Mouse (Mus musculus): ENCODE results near the gene Rbm4. TPM values are rescaled to one million over a fixed set of nuclear protein-coding genes. Genes with fewer than 3 reads are reported as not detected.
A peak's percentile ranks its signal among the peaks of the same experiment; 100 is the strongest.

The Rbm4 gene
- polyA plus RNA-seq, 1 experiment from 2014 or later, result 45.5 TPM

- Histone ChIP-seq H3K9ac (peak overlapping the region; percentile 87), H3K4me3 (peak overlapping the region; percentile 72), H3K4me1 (peaks cover 32% of the 10 kb centered on the region), H3K27me3 (replicated peaks) (no peaks in the 10 kb centered on the region), H3K27ac (replicated peaks) (peak overlapping the region; percentile 92), H3K4me2 (peak overlapping the region; percentile 89), H3K9me3 (no peaks in the 10 kb centered on the region), H3K36me3 (peaks cover 24% of the 10 kb centered on the region)
- 0 out of 2 replicates have a peak, but pooled peaks have one; percentile 38 for ATAC-seq (ENCODE audit: extremely low read depth, insufficient number of reproducible peaks, low FRiP score, low TSS enrichment)
- 2% methylated on average over 10 of the region's 10 CpGs for WGBS
Measured at GRCm38 (mm10) chr19:4755565-4756192, 38.0 kb downstream of the Rbm4 start.

GRCm38 (mm10) chr19:4749975-4750374 is 43.7 kb downstream of the Rbm4 start:
- Histone ChIP-seq H3K9me3 (no peaks in the 10 kb centered on the region), H3K4me2 (no peak overlapping the region), H3K9ac (no peak overlapping the region), H3K36me3 (no peaks in the 10 kb centered on the region), H3K27me3 (replicated peaks) (no peaks in the 10 kb centered on the region), H3K4me1 (peaks cover 5% of the 10 kb centered on the region), H3K27ac (replicated peaks) (no peak overlapping the region), H3K4me3 (no peak overlapping the region)
- no peak for ATAC-seq (ENCODE audit: extremely low read depth, insufficient number of reproducible peaks, low FRiP score, low TSS enrichment)
- 82% methylated on average over 6 of the region's 6 CpGs for WGBS

- Histone ChIP-seq H3K4me3 (no peak overlapping the region), H3K4me1 (peaks cover 8% of the 10 kb centered on the region), H3K9ac (no peak overlapping the region), H3K27me3 (replicated peaks) (no peaks in the 10 kb centered on the region), H3K4me2 (no peak overlapping the region), H3K36me3 (no peaks in the 10 kb centered on the region), H3K27ac (replicated peaks) (no peak overlapping the region), H3K9me3 (no peaks in the 10 kb centered on the region)
- no peak for ATAC-seq (ENCODE audit: extremely low read depth, insufficient number of reproducible peaks, low FRiP score, low TSS enrichment)
- WGBS, result 75% methylated on average over 10 of the region's 10 CpGs
Measured at GRCm38 (mm10) chr19:4748493-4748892, 45.2 kb downstream of the Rbm4 start.

DNA sequence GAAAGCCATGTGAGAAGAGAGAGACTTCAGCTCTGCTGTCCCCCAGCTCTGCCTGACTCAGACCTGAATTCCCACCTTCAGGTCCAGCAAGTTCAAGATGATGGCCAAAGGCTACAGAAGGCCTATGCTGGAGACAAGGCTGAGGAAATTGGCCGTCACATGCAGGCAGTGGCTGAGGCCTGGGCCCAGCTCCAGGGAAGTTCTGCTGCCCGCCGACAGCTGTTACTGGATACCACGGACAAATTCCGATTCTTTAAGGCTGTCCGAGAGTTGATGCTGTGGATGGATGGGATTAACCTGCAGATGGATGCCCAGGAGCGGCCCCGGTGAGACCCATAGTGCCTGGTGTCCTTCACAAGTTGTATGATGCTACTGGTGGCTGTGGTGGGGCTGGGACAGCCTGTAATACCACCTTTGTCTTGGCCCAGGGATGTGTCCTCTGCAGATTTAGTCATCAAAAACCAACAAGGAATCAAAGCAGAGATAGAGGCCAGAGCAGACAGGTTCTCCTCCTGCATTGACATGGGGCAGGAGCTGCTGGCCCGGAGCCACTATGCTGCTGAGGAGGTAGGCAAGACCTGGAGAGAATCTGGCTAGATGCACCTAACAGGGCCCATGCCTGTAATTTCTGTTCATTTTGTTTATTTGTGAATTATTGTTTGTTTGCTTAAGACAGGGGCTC is 45.9 kb downstream of the Rbm4 start:
- no peaks in the 10 kb centered on the region for H3K27me3 ChIP-seq (replicated peaks)
- no peak overlapping the region for H3K27ac ChIP-seq (replicated peaks)
- ATAC-seq (ENCODE audit: extremely low read depth, insufficient number of reproducible peaks, low FRiP score, low TSS enrichment), result no peak
- WGBS, result 88% methylated on average over 9 of the region's 9 CpGs
- no peak overlapping the region for H3K4me2 ChIP-seq
- H3K9ac ChIP-seq, result peak overlapping the region; percentile 47; the same call in 1 of the 2 replicates
- no peaks in the 10 kb centered on the region for H3K9me3 ChIP-seq
- no peak overlapping the region for H3K4me3 ChIP-seq
- H3K4me1 ChIP-seq, result peaks cover 8% of the 10 kb centered on the region
- H3K36me3 ChIP-seq, result no peaks in the 10 kb centered on the region

DNA sequence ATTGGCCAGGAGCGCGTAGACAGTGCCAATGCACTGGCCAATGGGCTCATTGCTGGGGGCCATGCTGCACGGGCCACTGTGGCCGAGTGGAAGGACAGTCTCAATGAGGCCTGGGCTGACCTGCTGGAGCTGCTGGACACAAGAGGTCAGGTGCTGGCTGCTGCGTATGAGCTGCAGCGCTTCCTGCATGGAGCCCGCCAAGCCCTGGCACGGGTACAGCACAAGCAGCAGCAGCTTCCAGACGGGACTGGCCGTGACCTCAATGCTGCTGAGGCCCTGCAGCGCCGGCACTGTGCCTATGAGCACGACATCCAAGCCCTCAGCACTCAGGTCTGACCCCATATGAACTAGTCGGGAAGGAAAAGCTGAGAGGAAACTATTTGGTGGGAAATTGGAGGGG is 47.1 kb downstream of the Rbm4 start:
- Histone ChIP-seq H3K4me1 (peaks cover 8% of the 10 kb centered on the region), H3K4me3 (no peak overlapping the region), H3K4me2 (no peak overlapping the region), H3K27ac (replicated peaks) (no peak overlapping the region), H3K36me3 (no peaks in the 10 kb centered on the region), H3K27me3 (replicated peaks) (no peaks in the 10 kb centered on the region), H3K9me3 (no peaks in the 10 kb centered on the region), H3K9ac (no peak overlapping the region)
- WGBS, result 75% methylated on average over 14 of the region's 14 CpGs
- ATAC-seq (ENCODE audit: extremely low read depth, insufficient number of reproducible peaks, low FRiP score, low TSS enrichment), result no peak

GRCm38 (mm10) chr19:4745681-4746080 is 48.0 kb downstream of the Rbm4 start:
- 89% methylated on average over 10 of the region's 10 CpGs for WGBS

DNA sequence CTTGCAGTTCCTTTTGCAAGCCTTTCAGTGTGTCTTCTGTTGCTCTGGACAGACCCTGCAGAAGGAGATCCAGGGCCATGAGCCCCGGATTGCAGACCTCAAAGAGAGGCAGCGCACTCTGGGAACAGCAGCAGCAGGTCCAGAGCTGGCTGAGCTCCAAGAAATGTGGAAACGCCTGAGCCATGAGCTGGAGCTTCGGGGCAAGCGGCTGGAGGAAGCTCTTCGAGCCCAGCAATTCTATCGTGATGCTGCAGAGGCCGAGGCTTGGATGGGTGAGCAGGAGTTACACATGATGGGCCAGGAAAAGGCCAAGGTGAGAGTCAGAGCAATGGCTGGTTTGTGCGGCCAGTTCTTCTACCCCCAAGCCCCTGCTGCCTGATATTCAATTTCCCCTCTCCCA is 48.6 kb downstream of the Rbm4 start:
- ATAC-seq (ENCODE audit: extremely low read depth, insufficient number of reproducible peaks, low FRiP score, low TSS enrichment), result no peak
- 32% methylated on average over 9 of the region's 9 CpGs for whole genome bisulfite sequencing

More at GRCm38 (mm10) chr19:4745681-4746080, 48.0 kb downstream of the Rbm4 start:
- no peak overlapping the region for H3K4me2 ChIP-seq
- no peaks in the 10 kb centered on the region for H3K27me3 ChIP-seq (replicated peaks)
- no peaks in the 10 kb centered on the region for H3K36me3 ChIP-seq
- ATAC-seq (ENCODE audit: extremely low read depth, insufficient number of reproducible peaks, low FRiP score, low TSS enrichment), result no peak
- H3K27ac ChIP-seq (replicated peaks), result no peak overlapping the region
- H3K4me1 ChIP-seq, result peaks cover 8% of the 10 kb centered on the region
- no peaks in the 10 kb centered on the region for H3K9me3 ChIP-seq
- H3K9ac ChIP-seq, result no peak overlapping the region
- H3K4me3 ChIP-seq, result no peak overlapping the region

GRCm38 (mm10) chr19:4744026-4744425 is 49.7 kb downstream of the Rbm4 start:
- H3K9me3 ChIP-seq, result no peaks in the 10 kb centered on the region
- H3K9ac ChIP-seq, result no peak overlapping the region
- no peak overlapping the region for H3K27ac ChIP-seq (replicated peaks)
- WGBS, result 68% methylated on average over 14 of the region's 14 CpGs
- H3K4me2 ChIP-seq, result no peak overlapping the region
- ATAC-seq (ENCODE audit: extremely low read depth, insufficient number of reproducible peaks, low FRiP score, low TSS enrichment), result no peak
- H3K36me3 ChIP-seq, result no peaks in the 10 kb centered on the region
- peaks cover 8% of the 10 kb centered on the region for H3K4me1 ChIP-seq
- H3K27me3 ChIP-seq (replicated peaks), result no peaks in the 10 kb centered on the region
- H3K4me3 ChIP-seq, result no peak overlapping the region

More for the DNA sequence above, 48.6 kb downstream of the Rbm4 start:
- H3K4me3 ChIP-seq, result no peak overlapping the region
- H3K4me1 ChIP-seq, result peaks cover 8% of the 10 kb centered on the region
- H3K27ac ChIP-seq (replicated peaks), result no peak overlapping the region
- H3K4me2 ChIP-seq, result no peak overlapping the region
- no peaks in the 10 kb centered on the region for H3K9me3 ChIP-seq
- H3K9ac ChIP-seq, result peak overlapping the region; percentile 48
- H3K27me3 ChIP-seq (replicated peaks), result no peaks in the 10 kb centered on the region
- H3K36me3 ChIP-seq, result no peaks in the 10 kb centered on the region

DNA sequence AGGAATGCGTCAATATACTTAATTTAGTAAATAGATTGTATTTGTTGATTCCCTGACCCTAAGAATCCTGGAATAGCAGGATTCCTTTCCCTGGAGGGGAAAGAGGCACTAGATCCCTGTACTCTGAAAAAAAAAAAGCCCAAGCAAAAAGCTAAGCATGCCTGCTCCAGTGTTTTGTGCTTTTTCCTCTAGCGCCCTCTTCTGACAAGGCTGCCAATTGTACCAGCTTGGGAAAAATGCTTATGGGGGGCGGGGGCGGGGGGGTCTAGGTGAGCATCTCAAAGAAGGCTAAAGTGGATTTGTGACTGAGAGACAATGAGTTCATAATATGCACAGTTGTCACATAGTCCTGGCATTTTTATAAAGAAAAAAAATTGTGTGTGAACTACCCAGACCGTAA is 50.2 kb downstream of the Rbm4 start:
- ATAC-seq (ENCODE audit: extremely low read depth, insufficient number of reproducible peaks, low FRiP score, low TSS enrichment), result no peak
- no peaks in the 10 kb centered on the region for H3K9me3 ChIP-seq
- H3K27ac ChIP-seq (replicated peaks), result no peak overlapping the region
- H3K4me1 ChIP-seq, result peaks cover 8% of the 10 kb centered on the region
- H3K9ac ChIP-seq, result no peak overlapping the region
- H3K4me3 ChIP-seq, result no peak overlapping the region
- H3K27me3 ChIP-seq (replicated peaks), result no peaks in the 10 kb centered on the region
- H3K4me2 ChIP-seq, result no peak overlapping the region
- no peaks in the 10 kb centered on the region for H3K36me3 ChIP-seq
- WGBS, result 42% methylated on average over 5 of the region's 5 CpGs

- Histone ChIP-seq H3K4me2 (no peak overlapping the region), H3K36me3 (0 out of 2 replicates have a peak, but pooled peaks cover 2% of the 10 kb centered on the region), H3K9me3 (no peaks in the 10 kb centered on the region), H3K4me3 (no peak overlapping the region), H3K27ac (replicated peaks) (no peak overlapping the region), H3K27me3 (replicated peaks) (no peaks in the 10 kb centered on the region), H3K4me1 (peaks cover 8% of the 10 kb centered on the region), H3K9ac (no peak overlapping the region)
- ATAC-seq (ENCODE audit: extremely low read depth, insufficient number of reproducible peaks, low FRiP score, low TSS enrichment), result no peak
- 84% methylated on average over 6 of the region's 6 CpGs for WGBS
Measured at GRCm38 (mm10) chr19:4742229-4742628, 51.5 kb downstream of the Rbm4 start.

DNA sequence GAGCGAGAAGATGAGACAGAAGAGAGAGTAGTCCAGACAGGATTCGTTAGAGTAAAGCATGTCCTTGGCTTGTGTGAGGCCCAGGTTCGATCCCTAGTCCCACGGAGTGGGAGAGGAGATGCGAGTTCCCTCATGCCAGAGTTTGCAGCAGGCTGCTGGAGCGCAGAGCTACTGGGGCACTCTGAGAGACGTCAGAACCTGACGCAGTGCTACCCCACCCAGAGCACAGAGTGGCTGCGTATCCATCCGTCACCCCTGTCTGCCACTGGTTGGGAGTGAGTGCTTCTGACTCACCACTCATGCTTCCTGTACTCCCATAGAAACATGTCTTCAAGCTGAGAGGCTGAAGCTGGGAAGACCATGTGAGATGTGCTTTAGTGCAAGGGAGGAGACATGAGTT is 52.2 kb downstream of the Rbm4 start:
- Histone ChIP-seq H3K4me2 (no peak overlapping the region), H3K4me1 (peaks cover 8% of the 10 kb centered on the region), H3K4me3 (no peak overlapping the region), H3K27ac (replicated peaks) (no peak overlapping the region), H3K27me3 (replicated peaks) (no peaks in the 10 kb centered on the region), H3K36me3 (0 out of 2 replicates have a peak, but pooled peaks cover 2% of the 10 kb centered on the region), H3K9me3 (no peaks in the 10 kb centered on the region), H3K9ac (no peak overlapping the region)
- 68% methylated on average over 10 of the region's 10 CpGs for WGBS
- ATAC-seq (ENCODE audit: extremely low read depth, insufficient number of reproducible peaks, low FRiP score, low TSS enrichment), result no peak

DNA sequence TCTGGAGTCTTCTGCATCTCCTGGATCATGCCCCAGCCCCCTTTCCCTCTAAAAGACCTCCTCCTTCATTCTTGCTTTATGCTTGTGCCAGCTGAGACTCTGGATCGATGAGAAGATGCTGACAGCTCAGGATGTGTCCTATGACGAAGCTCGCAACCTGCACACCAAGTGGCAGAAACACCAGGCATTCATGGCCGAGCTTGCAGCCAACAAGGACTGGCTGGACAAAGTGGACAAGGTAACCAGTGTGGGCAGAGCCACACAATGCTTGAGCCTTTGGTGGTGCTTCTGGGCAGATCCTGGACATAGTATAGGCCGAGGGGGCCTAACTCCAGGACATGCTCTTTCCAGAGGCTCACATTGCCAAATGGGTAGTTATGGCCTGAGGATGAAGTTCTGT is 53.9 kb downstream of the Rbm4 start:
- Histone ChIP-seq H3K36me3 (0 out of 2 replicates have a peak, but pooled peaks cover 2% of the 10 kb centered on the region), H3K27ac (replicated peaks) (no peak overlapping the region), H3K4me3 (no peak overlapping the region), H3K9me3 (no peaks in the 10 kb centered on the region), H3K4me2 (no peak overlapping the region), H3K9ac (no peak overlapping the region), H3K4me1 (peaks cover under 1% of the 10 kb centered on the region), H3K27me3 (replicated peaks) (no peaks in the 10 kb centered on the region)
- no peak for ATAC-seq (ENCODE audit: extremely low read depth, insufficient number of reproducible peaks, low FRiP score, low TSS enrichment)
- 79% methylated on average over 5 of the region's 5 CpGs for WGBS

All from heart, embryonic 13.5 days (tissue).